Mouse (Mus musculus) left cerebral cortex, adult 2 months (tissue): ENCODE measurements at regions not wholly inside any gene's neighbourhood (a gene's known extent, or its start where the extent isn't known, plus 50 kb on each side); places are given as distances from the start of the nearest gene placed in this dataset.

Experiments
- DNase-seq, 2 experiments: peaks; one replicate each; pipeline ENCODE4 v3.0.0; 2021 to 2022; ENCODE audit warnings: low spot score in 2 of 2, mixed read lengths in 1 of 2; ENCODE audit errors: extremely low spot score in 1 of 2
- H3K27ac ChIP-seq: fragments of 200-600 bp; 2 replicates; pipeline ENCODE4 v1.8.1; 2022
- H3K4me3 ChIP-seq: fragments of 200-600 bp; 2 replicates; pipeline ENCODE4 v1.8.1; 2022
- CTCF ChIP-seq: fragments of 200-600 bp; IDR thresholded peaks from 2 replicates; pipeline ENCODE4 v1.8.1; 2022; ENCODE audit warnings: antibody characterized with exemption, mild to moderate bottlenecking, moderate library complexity
- intact Hi-C: fragments of 180-260 bp; cut with DNase I; formaldehyde crosslinking; loops from one replicate; pipeline ENCODE4 v1.15.1; 2025

DNA sequence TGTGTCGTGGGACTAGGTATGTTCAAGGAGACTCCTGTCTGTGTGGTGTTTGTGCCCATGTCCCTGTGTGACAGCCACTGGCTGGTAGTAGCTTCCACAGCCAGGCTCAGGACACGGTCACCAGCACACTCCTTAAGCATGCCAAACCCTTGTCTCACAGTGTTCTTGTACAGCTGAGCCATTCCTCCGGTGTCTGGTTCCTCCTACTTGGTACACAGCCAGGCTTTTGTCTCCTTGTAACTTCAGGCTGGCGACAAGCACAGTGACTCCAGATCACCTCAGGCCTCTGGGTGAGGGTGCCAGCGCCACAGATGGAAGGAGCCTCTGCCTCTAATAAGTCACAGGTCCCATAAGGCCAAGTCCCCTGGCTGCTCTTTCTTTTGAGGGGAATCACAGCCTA, 94.2 kb upstream of the Map1b start:
- intact Hi-C loops: no loop called here
- DNase-seq: no peak
- no peak overlapping the region for H3K4me3 ChIP-seq
- TF ChIP-seq CTCF: no peak
- H3K27ac ChIP-seq: no peak overlapping the region

DNA sequence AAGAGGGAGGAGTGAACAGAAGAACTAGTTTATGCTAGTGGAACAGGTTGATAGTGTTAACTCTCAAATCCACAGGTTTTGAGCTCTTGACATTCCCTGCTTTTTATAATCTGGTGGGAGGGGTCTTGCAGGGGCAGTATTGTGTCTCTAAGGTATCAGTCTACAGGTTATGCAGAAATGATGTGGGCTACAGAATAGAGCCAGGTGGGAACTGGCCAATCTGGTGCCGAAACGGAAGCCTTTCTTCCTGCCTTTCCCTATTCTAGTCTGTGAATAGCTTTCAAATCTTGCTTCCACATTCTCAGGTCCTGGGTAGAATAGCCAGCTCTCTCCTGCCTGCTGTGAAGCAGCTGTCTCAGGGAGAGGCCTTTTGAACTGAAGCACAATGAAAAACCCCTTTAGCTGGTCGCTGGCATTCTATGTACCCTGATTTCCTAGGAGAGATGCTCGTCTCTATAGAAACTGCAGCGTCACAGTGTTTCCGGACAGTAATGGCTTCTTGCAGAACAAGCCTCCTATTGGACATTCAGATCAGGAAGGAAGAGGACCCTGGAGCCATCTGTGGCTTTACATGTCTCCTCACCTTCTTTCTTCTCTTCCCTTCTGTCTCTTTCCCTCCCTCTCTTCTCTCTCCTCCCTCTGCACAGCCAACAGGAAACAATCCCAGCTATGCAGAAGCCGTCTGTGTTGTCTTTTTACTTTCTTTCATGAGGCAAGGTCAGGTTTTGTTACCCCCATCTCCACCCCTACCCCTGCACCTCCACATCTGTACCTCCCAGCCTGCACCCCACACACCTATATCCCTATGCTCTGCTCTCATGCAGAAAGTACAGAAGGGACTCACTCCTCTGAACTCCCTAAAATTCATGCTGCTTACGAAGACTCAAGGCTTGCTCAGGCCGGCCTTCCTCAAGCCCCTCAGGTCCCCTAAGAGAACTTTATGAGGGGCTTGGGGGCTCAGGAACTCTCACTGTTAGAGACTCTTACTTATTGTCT, 93.1 kb upstream of the Map1b start:
- intact Hi-C loops: loop anchor here (10.0 kb wide), 1 partner anchor 225 kb away; no protein-coding TSS in a partner anchor
- no peak overlapping the region for H3K27ac ChIP-seq
- no peak overlapping the region for H3K4me3 ChIP-seq
- no peak for DNase-seq
- TF ChIP-seq CTCF: no peak

DNA sequence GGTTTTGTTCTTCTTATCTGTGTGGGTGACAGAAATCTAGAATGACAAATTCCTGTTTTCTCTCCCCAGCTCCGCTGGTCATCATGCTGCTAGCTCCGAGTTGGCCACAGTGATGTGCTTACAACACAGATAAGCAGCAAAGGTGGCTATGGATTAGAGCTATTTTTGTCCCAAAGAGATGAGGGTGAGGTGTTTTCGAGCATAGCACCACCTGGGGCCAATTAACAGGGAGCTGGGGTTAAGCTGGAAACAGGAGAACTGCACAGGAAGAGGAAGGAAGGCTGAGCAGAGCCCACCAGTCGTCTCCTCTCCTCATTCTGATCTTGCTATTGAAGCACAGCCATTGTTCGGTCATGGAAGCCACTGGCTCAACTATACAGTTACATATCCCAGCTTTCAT, 92.3 kb upstream of the Map1b start:
- no peak for TF ChIP-seq CTCF
- DNase-seq: no peak
- Histone ChIP-seq H3K27ac (no peak overlapping the region), H3K4me3 (no peak overlapping the region)
- intact Hi-C loops: loop anchor here (10.0 kb wide), 1 partner anchor 226 kb away; no protein-coding TSS in a partner anchor

DNA sequence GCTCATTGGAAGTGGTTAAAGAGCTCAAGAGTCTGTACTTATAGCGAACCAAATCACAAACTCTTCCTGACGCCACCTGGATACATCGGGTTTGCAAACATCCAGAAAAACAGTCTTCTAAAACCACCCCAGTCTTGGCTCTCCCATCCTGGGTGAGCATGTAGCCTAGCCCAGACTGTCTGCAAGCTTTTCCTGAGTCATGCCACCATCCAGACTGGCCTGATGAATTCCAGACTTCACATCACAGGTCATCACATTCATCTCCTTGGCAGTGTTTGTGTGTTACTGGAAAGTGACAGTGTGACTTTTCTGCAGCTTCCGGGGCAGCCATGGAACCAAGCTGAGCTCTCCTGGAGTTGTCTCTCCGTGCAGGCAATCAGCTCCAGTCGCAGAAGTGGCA, 90.9 kb upstream of the Map1b start:
- no peak for TF ChIP-seq CTCF
- no peak for DNase-seq
- intact Hi-C loops: loop anchor here (10.0 kb wide), 1 partner anchor 228 kb away; no protein-coding TSS in a partner anchor

DNA sequence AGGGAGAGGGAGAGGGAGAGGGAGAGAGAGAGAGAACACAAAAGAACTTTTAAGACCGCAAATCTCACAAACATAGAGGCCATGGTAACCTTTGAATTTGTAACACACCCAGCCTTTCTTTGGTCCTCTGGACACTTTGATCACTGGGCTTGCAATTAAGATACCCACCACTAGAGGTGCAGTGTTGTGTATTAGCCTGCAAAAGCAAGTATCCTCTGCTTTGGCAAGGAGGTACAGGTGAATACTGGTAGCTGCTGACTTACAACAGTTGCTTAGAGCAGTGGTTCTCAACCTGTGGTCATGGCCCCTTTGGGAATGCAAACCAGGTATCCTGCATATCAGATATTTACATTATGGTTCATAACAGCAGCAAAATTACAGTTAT, 90.3 kb upstream of the Map1b start:
- no peak overlapping the region for H3K4me3 ChIP-seq
- DNase-seq: no peak
- H3K27ac ChIP-seq: no peak overlapping the region
- intact Hi-C loops: loop anchor here (10.0 kb wide), 1 partner anchor 228 kb away; no protein-coding TSS in a partner anchor
- peak; percentile 50 for TF ChIP-seq CTCF

More for the DNA sequence above, 90.9 kb upstream of the Map1b start:
- Histone ChIP-seq H3K27ac (no peak overlapping the region), H3K4me3 (no peak overlapping the region)

DNA sequence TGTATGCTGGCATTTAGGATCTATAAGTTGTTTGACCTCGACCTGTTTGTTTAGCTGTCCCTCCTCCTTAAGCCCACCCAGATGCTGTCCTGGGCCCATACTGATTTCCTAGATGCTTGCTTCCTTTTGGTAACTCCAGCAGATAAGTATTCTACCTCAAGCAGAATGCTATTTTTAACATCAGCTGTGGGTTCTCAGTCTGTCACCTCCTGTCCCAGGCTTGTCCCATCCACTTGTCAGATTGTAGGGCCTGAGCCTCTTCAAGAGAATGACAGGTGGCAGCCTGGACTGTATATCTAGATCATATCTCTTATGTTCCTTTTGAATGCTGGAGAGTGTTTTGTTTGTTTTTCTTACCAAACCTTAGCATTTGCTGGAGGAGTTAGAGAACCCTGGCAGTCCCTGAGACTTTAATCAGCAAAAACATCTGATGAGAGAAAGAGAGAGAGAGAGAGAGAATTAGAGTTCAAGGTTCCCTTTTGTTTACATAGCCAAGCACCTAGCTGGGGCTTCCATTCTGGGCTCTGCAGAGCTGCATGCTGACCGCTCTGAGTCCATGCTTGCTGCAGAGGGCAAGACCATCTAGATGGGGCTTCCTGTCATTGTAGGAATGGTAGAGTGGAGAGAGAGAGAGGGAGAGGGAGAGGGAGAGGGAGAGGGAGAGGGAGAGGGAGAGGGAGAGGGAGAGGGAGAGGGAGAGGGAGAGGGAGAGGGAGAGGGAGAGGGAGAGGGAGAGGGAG, 89.7 kb upstream of the Map1b start:
- H3K4me3 ChIP-seq: no peak overlapping the region
- no peak for TF ChIP-seq CTCF
- no peak overlapping the region for H3K27ac ChIP-seq
- no peak for DNase-seq
- intact Hi-C loops: loop anchor here (10.0 kb wide), 1 partner anchor 229 kb away; no protein-coding TSS in a partner anchor

DNA sequence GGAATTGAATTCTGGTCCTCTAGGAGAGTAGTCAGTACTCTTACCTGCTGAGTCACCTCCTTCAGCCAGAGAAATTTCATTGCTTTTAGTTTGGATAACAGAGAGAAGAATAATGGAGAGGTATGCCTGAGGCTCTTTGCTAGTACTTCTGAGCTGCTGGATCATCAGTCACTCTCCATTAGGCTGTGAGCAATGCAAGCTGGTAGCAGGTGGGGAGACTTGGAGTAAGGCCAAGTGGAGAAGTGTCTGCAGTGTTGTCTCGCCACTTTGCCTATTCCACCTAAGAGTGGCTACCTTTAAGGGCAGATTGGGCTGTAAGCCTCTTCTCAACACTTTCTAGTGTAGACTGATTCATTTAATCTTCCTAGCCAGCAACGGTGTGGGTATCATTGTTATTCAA, 81.6 kb upstream of the Map1b start:
- no peak for DNase-seq
- Histone ChIP-seq H3K4me3 (no peak overlapping the region), H3K27ac (no peak overlapping the region)
- TF ChIP-seq CTCF: no peak
- intact Hi-C loops: no loop called here

DNA sequence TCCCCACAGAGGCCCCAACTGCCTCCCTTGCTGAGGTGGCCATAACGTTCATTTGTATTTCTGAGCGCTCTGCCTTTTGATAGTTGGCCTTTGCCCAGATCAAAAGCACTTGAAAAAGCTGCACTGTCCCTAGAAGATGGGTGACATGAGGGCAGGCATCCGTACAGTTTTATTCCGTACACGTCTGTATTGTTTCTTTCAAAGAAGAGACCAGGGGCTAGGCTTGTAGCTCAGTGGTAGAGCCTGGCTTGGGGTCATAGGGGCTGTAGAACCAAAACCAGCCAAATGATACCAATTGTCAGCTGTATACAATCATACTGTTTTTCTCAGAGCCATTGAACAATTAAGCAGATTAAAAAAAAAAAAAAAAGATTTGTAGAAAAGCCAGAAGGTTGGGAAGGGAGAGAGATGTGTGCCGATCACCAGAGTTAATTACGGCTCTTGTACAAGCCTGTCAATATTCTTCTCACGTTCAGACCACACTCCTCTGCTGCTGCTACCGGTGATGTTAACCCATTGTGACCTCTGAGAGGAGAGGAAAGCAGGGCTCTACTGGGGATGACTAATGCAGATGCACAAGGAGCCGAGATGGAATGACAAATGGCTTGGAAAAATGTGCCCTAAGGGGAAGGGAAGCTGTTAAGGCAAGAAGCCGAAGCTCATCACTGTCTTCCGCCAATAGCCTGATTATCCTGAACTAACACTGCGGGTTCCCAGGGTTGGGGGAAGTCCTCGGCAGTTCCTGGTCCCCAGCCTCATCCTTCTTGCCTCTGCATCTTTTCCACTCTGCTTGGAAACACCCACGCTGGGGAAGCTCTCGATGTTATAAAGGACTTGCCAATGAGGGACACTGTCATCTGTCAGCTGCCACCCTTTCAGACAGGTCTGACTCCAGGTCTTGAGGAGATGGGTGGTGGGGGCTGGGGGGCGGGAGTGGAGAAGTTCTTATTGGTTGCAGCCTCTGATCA, 77.8 kb upstream of the Map1b start:
- no peak overlapping the region for H3K27ac ChIP-seq
- H3K4me3 ChIP-seq: no peak overlapping the region
- DNase-seq: no peak
- intact Hi-C loops: loop anchor here (5.0 kb wide), 1 partner anchor 77 kb away; the partner anchor contains the start of gene Map1b
- TF ChIP-seq CTCF: no peak

DNA sequence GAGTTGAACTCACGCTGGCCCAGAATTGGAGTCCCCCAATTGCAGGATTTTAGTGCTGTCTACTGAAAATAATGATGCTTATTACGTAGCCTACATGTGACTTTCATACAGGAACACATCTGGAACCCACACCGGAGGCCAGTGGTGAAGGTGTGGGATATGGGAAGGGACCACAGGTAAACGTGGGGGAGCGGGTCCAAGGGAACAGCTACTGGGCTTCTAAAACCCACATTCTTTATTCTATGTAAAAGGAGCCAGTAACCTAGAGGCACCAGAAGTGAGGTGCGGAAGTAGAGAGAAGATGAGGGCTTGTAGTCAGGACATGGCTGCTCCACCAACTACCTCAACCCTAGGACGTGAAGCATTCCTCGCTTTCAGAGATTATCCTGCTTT, 76.9 kb upstream of the Map1b start:
- no peak for DNase-seq
- intact Hi-C loops: loop anchor here (5.0 kb wide), 1 partner anchor 76 kb away; the partner anchor contains the start of gene Map1b
- TF ChIP-seq CTCF: no peak
- Histone ChIP-seq H3K27ac (no peak overlapping the region), H3K4me3 (no peak overlapping the region)

DNA sequence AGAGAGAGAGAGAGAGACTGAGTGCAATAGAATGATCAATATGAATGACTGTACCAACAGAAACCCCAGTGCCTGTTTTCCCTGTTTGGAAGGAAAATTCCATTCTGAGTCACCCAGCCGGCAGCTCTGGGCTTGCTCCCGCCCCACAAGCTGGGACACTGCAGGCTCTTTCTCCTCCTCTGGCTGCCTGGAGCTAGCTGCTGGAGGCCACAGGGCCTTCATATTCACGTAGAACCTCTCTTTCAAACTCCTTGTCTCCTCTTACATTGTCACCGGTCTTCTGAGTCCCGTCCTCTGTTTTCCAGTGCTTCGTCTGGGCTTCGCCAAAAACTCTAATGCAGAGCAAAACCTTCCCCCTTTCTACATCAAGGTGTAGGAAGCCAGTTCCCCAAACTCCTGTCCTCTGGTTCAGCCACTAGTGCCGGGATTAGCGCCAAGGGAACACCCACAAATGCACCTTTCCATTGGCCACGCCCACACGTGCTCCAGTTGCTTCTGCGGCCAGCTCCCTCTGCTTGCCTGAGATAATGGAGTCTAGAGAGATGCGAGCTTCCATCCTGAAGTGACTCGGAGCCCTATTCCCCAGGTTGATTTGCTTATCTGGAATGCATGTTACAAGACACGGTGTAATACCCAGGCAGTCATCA, 76.4 kb upstream of the Map1b start:
- peak; percentile 36 to 46 for DNase-seq
- TF ChIP-seq CTCF: no peak
- intact Hi-C loops: loop anchor here (5.0 kb wide), 1 partner anchor 75 kb away; the partner anchor contains the start of gene Map1b
- no peak overlapping the region for H3K27ac ChIP-seq
- no peak overlapping the region for H3K4me3 ChIP-seq
